Mouse (Mus musculus): Measurements from ENCODE around the gene Nprl3. TPM values are rescaled to one million over a fixed set of nuclear protein-coding genes. Genes with fewer than 3 reads are reported as not detected.

Nprl3 gene
- total and polyA plus RNA-seq, 2 experiments from 2014 or later, result 29.9 to 64.1 TPM

GRCm38 (mm10) chr11:32233895-32234294 lies 33.6 kb downstream of the Nprl3 start:
- Histone ChIP-seq H3K27me3 (ENCODE audit: control insufficient read depth, insufficient read depth, low read length) (no peaks in the 10 kb centered on the region), H3K27ac (ENCODE audit: low read depth) (no peak overlapping the region), H3K4me1 (ENCODE audit: control insufficient read depth, insufficient read depth) (peaks cover 21% of the 10 kb centered on the region), H3K36me3 (replicated peaks; ENCODE audit: control insufficient read depth, insufficient read depth, low read length) (peaks cover 51% of the 10 kb centered on the region), H3K4me3 (ENCODE audit: low read depth, low read length) (no peak overlapping the region), H3K9me3 (replicated peaks; ENCODE audit: control insufficient read depth, low read length) (no peaks in the 10 kb centered on the region), H3K9ac (replicated peaks; ENCODE audit: low read depth, low read length) (no peak overlapping the region), H3K4me2 (ENCODE audit: low read depth, low read length) (no peak overlapping the region)
- WGBS, result 77% methylated on average over 3 of the region's 3 CpGs
- ATAC-seq (ENCODE audit: insufficient read depth, low read depth), result no peak
- no peak for DNase-seq (ENCODE audit: low spot score)
- TF ChIP-seq EP300 (IDR thresholded peaks at IDR 0.05; ENCODE audit: low read depth) (no peak), CTCF (IDR thresholded peaks at IDR 0.05; ENCODE audit: low read depth) (no peak)

- Histone ChIP-seq H3K4me3 (ENCODE audit: low read depth, low read length) (no peak overlapping the region), H3K36me3 (replicated peaks; ENCODE audit: control insufficient read depth, insufficient read depth, low read length) (peaks cover 52% of the 10 kb centered on the region), H3K9ac (replicated peaks; ENCODE audit: low read depth, low read length) (no peak overlapping the region), H3K9me3 (replicated peaks; ENCODE audit: control insufficient read depth, low read length) (no peaks in the 10 kb centered on the region), H3K27ac (ENCODE audit: low read depth) (no peak overlapping the region), H3K4me2 (ENCODE audit: low read depth, low read length) (no peak overlapping the region), H3K27me3 (ENCODE audit: control insufficient read depth, insufficient read depth, low read length) (no peaks in the 10 kb centered on the region), H3K4me1 (ENCODE audit: control insufficient read depth, insufficient read depth) (peaks cover 21% of the 10 kb centered on the region)
- no peak for DNase-seq (ENCODE audit: low spot score)
- WGBS, result 74% methylated on average over 10 of the region's 10 CpGs
- no peak for ATAC-seq (ENCODE audit: insufficient read depth, low read depth)
- no peak for TF ChIP-seq CTCF (IDR thresholded peaks at IDR 0.05; ENCODE audit: low read depth)
- TF ChIP-seq EP300 (IDR thresholded peaks at IDR 0.05; ENCODE audit: low read depth), result no peak
Measured at GRCm38 (mm10) chr11:32232848-32233247, 34.7 kb downstream of the Nprl3 start.

DNA sequence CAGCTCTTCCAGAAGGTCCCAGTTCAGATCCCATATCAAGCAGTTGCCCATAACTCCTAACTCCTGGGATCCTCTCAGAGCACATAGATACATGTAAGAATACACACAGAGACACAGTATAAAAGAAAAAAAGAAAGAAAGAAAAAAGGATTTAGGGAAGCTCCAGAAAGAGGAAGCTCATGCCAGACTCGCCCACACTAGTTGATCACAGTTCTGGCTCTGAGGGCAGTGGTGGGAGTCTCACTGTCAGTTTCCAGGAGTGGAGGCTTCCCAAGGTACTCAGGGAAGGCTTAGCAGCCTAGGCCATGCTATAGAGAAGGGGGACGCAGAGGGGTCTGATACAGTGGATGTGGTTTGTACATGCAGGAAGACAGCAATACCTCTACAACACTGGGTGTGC lies 36.4 kb downstream of the Nprl3 start:
- ATAC-seq (ENCODE audit: insufficient read depth, low read depth) (no peak), DNase-seq (ENCODE audit: low spot score) (no peak)
- Histone ChIP-seq H3K9me3 (replicated peaks; ENCODE audit: control insufficient read depth, low read length) (no peaks in the 10 kb centered on the region), H3K27me3 (ENCODE audit: control insufficient read depth, insufficient read depth, low read length) (no peaks in the 10 kb centered on the region), H3K4me3 (ENCODE audit: low read depth, low read length) (no peak overlapping the region), H3K36me3 (replicated peaks; ENCODE audit: control insufficient read depth, insufficient read depth, low read length) (peaks cover 52% of the 10 kb centered on the region), H3K9ac (replicated peaks; ENCODE audit: low read depth, low read length) (no peak overlapping the region), H3K27ac (ENCODE audit: low read depth) (no peak overlapping the region), H3K4me2 (ENCODE audit: low read depth, low read length) (no peak overlapping the region), H3K4me1 (ENCODE audit: control insufficient read depth, insufficient read depth) (peaks cover 20% of the 10 kb centered on the region)
- TF ChIP-seq CTCF (IDR thresholded peaks at IDR 0.05; ENCODE audit: low read depth) (no peak), EP300 (IDR thresholded peaks at IDR 0.05; ENCODE audit: low read depth) (no peak)
- WGBS, result 87% methylated on average over 2 of the region's 2 CpGs

GRCm38 (mm10) chr11:32230220-32230619 lies 37.3 kb downstream of the Nprl3 start:
- Histone ChIP-seq H3K4me3 (ENCODE audit: low read depth, low read length) (no peak overlapping the region), H3K36me3 (replicated peaks; ENCODE audit: control insufficient read depth, insufficient read depth, low read length) (peaks cover 52% of the 10 kb centered on the region), H3K4me2 (ENCODE audit: low read depth, low read length) (no peak overlapping the region), H3K9me3 (replicated peaks; ENCODE audit: control insufficient read depth, low read length) (no peaks in the 10 kb centered on the region), H3K4me1 (ENCODE audit: control insufficient read depth, insufficient read depth) (peaks cover 20% of the 10 kb centered on the region), H3K27ac (ENCODE audit: low read depth) (no peak overlapping the region), H3K9ac (replicated peaks; ENCODE audit: low read depth, low read length) (no peak overlapping the region), H3K27me3 (ENCODE audit: control insufficient read depth, insufficient read depth, low read length) (no peaks in the 10 kb centered on the region)
- no peak for TF ChIP-seq CTCF (IDR thresholded peaks at IDR 0.05; ENCODE audit: low read depth)
- TF ChIP-seq EP300 (IDR thresholded peaks at IDR 0.05; ENCODE audit: low read depth), result no peak
- ATAC-seq (ENCODE audit: insufficient read depth, low read depth) (no peak), DNase-seq (ENCODE audit: low spot score) (no peak)
- 78% methylated on average over 4 of the region's 4 CpGs for WGBS

- 80% methylated on average over 3 of the region's 3 CpGs for WGBS
- Histone ChIP-seq H3K27me3 (ENCODE audit: control insufficient read depth, insufficient read depth, low read length) (no peaks in the 10 kb centered on the region), H3K9me3 (replicated peaks; ENCODE audit: control insufficient read depth, low read length) (no peaks in the 10 kb centered on the region), H3K36me3 (replicated peaks; ENCODE audit: control insufficient read depth, insufficient read depth, low read length) (peaks cover 37% of the 10 kb centered on the region), H3K9ac (replicated peaks; ENCODE audit: low read depth, low read length) (no peak overlapping the region), H3K4me2 (ENCODE audit: low read depth, low read length) (no peak overlapping the region), H3K27ac (ENCODE audit: low read depth) (no peak overlapping the region), H3K4me1 (ENCODE audit: control insufficient read depth, insufficient read depth) (peaks cover 30% of the 10 kb centered on the region), H3K4me3 (ENCODE audit: low read depth, low read length) (no peak overlapping the region)
- TF ChIP-seq EP300 (IDR thresholded peaks at IDR 0.05; ENCODE audit: low read depth) (no peak), CTCF (IDR thresholded peaks at IDR 0.05; ENCODE audit: low read depth) (no peak)
- DNase-seq (ENCODE audit: low spot score) (no peak), ATAC-seq (ENCODE audit: insufficient read depth, low read depth) (no peak)
Measured at GRCm38 (mm10) chr11:32228292-32228845, 39.1 kb downstream of the Nprl3 start.

DNA sequence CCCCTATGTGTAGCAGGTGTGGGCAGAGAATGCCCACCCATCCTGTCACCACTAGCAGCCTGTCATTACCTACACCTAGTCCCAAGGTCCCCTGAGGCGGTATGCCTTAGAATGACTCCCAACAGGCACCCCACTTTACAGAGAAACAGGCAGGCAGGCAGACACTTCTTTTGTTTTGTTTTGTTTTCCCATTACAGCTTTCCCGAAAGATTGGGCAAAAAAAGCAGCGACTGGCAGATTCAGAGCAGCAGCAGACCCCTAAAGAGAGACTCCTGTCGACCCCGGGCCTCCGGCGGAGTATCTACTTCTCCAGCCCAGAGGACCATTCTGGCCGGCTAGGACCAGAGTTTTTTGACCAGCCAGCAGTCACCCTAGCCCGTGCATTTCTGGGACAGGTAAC lies 40.0 kb downstream of the Nprl3 start:
- H3K9ac ChIP-seq (replicated peaks; ENCODE audit: low read depth, low read length), result no peak overlapping the region
- peaks cover 38% of the 10 kb centered on the region for H3K4me1 ChIP-seq (ENCODE audit: control insufficient read depth, insufficient read depth)
- ATAC-seq (ENCODE audit: insufficient read depth, low read depth), result no peak
- no peaks in the 10 kb centered on the region for H3K9me3 ChIP-seq (replicated peaks; ENCODE audit: control insufficient read depth, low read length)
- WGBS, result 82% methylated on average over 9 of the region's 9 CpGs
- H3K27me3 ChIP-seq (ENCODE audit: control insufficient read depth, insufficient read depth, low read length), result no peaks in the 10 kb centered on the region
- H3K4me3 ChIP-seq (ENCODE audit: low read depth, low read length), result no peak overlapping the region
- H3K27ac ChIP-seq (ENCODE audit: low read depth), result no peak overlapping the region
- no peak overlapping the region for H3K4me2 ChIP-seq (ENCODE audit: low read depth, low read length)
- TF ChIP-seq CTCF (IDR thresholded peaks at IDR 0.05; ENCODE audit: low read depth), result no peak
- no peak for TF ChIP-seq EP300 (IDR thresholded peaks at IDR 0.05; ENCODE audit: low read depth)
- DNase-seq (ENCODE audit: low spot score), result no peak
- peaks cover 30% of the 10 kb centered on the region for H3K36me3 ChIP-seq (replicated peaks; ENCODE audit: control insufficient read depth, insufficient read depth, low read length)
